Mouse (Mus musculus) heart, embryonic 16.5 days (tissue): ENCODE measurements around the gene Irf2bp2. TPM values are rescaled to one million over a fixed set of nuclear protein-coding genes. Genes with fewer than 3 reads are reported as not detected.

Source experiments
- ATAC-seq: fragments of 200-750 bp; cut with Nextera tagmentation; replicated peaks from 2 replicates; pipeline ENCODE4 v1.8.0; 2017; ENCODE audit warnings: moderate number of reproducible peaks; ENCODE audit not compliant: insufficient read depth, low FRiP score; ENCODE audit errors: extremely low read depth
- H3K27ac ChIP-seq: fragments of 300-500 bp; sonication (generic); 2 replicates; pipeline ENCODE4 v1.5.1; 2014; ENCODE audit warnings: mild to moderate bottlenecking, low read length, control low read depth, moderate library complexity
- H3K27me3 ChIP-seq: fragments of 300-500 bp; sonication (generic); 2 replicates; pipeline ENCODE4 v1.6.1; 2014; ENCODE audit warnings: low read length, mixed read lengths; ENCODE audit not compliant: control insufficient read depth, insufficient read depth
- H3K36me3 ChIP-seq: fragments of 300-500 bp; sonication (generic); 2 replicates; pipeline ENCODE4 v1.6.1; 2014; ENCODE audit not compliant: control insufficient read depth, insufficient read depth
- H3K4me1 ChIP-seq: fragments of 300-500 bp; sonication (generic); 2 replicates; pipeline ENCODE4 v1.6.1; 2014; ENCODE audit warnings: low read length, mixed read lengths; ENCODE audit not compliant: control insufficient read depth, insufficient read depth
- H3K4me2 ChIP-seq: fragments of 300-500 bp; sonication (generic); 2 replicates; pipeline ENCODE4 v1.6.1; 2014; ENCODE audit warnings: low read depth, mild to moderate bottlenecking, control low read depth, low read length
- H3K4me3 ChIP-seq: fragments of 300-500 bp; sonication (generic); 2 replicates; pipeline ENCODE4 v1.5.1; 2014; ENCODE audit warnings: mild to moderate bottlenecking, control low read depth, low read length
- H3K9ac ChIP-seq: fragments of 300-500 bp; sonication (generic); 2 replicates; pipeline ENCODE4 v1.6.1; 2014; ENCODE audit warnings: low read length, control low read depth
- H3K9me3 ChIP-seq: fragments of 300-500 bp; sonication (generic); replicated peaks from 2 replicates; pipeline ENCODE4 v1.6.1; 2016; ENCODE audit warnings: low read length; ENCODE audit not compliant: control insufficient read depth
- WGBS: fragments of 180-500 bp; shearing (Covaris S2); extraction: QIAGEN DNeasy Blood & Tissue Kit; methylation state at CpG from one replicate; pipeline ENCODE4 v1.1.7; 2014; 5-methylcytosine and 5-hydroxymethylcytosine counted together
- polyA plus RNA-seq: library from polyadenylated mRNA; unstranded; fragments of >200 nt; fragmentation: Nextera tagmentation; extraction: Ambion mirVana; gene quantifications from 2 replicates; pipeline ENCODE4 v1.2.1, GENCODE M21; 2015

Gene Irf2bp2
- polyA plus RNA-seq = 9.1 and 9.8 TPM in 2 replicates

DNA sequence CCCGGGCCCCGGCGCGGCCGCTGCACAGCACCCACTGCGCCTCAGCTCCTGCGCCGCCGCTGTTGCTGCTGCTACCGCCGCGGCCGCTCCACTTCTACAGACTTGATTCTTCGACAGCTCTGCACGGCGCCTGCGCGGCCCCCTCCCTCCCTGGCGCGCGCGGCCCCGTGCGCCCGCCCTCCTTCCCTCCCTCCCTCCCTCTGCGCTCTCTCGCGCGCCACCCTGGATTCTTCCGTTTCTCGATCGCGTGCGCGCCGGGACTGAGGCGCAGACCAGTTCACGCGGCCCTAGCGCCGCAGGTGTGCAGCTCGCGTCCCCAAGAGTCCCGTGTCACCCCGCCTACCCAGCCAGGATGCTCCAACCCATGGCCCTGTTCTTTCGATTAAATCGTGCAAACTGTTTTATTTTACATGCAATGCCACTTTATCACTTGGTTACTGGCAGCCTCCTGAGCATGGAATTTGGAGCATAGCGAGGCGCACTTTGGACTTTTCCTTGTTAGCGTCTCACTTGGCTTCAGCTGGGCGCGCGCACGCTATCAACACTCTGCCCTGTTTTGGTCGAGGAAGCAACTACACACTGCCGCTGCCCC, at the start of gene Irf2bp2:
Gene Irf2bp2 (minus strand): TSS at position 98 of the 592 bp plus-strand sequence.
- H3K27ac ChIP-seq = peak within 1 kb of the TSS; percentile 99
- peak within 1 kb of the TSS; percentile 100 for H3K4me3 ChIP-seq
- H3K4me1 ChIP-seq = peaks cover 30% of the 10 kb centered on the region
- H3K9ac ChIP-seq = peak within 1 kb of the TSS; percentile 100
- peak within 1 kb of the TSS; percentile 86 for H3K4me2 ChIP-seq
- WGBS = under 1% methylated on average over 52 of the region's 56 CpGs
- peak; percentile 71 for ATAC-seq
- peaks cover 18% of the 10 kb centered on the region for H3K36me3 ChIP-seq
- H3K27me3 ChIP-seq = no peaks in the 10 kb centered on the region
- H3K9me3 ChIP-seq = no peaks in the 10 kb centered on the region

GRCm38 (mm10) chr8:126642665-126643064, 48.9 kb upstream of the Irf2bp2 start:
- no peak for ATAC-seq
- WGBS = 94% methylated on average over 4 of the region's 4 CpGs

DNA sequence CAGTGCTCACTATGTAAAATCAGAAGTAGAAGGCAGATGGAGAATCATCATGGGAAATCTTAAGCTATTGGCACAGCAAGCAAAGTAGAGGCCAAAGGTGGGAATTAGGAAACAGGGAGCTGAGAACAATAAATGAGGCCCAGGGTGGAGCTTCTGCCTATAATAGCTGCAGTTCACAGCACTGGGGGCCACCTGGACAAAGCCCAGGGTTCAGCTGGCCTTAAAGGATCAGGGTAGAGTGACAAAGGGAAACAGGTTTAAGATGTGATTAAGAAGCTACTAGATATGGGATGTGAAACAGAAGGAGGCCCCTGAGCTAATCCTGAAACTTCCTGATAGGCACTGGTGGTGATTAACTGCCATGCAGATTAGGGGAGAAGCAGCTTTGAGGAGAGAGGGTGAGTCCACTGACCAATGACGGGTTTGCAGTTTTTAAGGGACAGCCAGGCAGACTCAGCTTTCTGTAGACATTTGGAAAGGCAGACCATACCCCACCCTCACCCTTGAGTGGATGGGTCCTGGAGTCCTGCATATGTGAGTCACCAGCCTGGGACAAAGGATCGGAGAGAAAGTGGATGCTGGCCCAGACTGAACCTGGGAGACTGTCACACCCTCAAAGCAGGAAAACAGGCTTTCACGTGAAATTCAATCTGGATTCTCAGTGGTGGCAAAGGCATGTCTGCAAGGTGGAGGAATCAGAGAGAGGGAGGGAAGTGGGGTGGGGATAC, 47.9 kb upstream of the Irf2bp2 start:
- Histone ChIP-seq H3K9ac (no peak overlapping the region), H3K27ac (no peak overlapping the region), H3K27me3 (no peaks in the 10 kb centered on the region), H3K36me3 (no peaks in the 10 kb centered on the region), H3K4me3 (no peak overlapping the region), H3K4me1 (no peaks in the 10 kb centered on the region), H3K4me2 (no peak overlapping the region), H3K9me3 (peaks cover 5% of the 10 kb centered on the region)
- WGBS = 65% methylated on average over 3 of the region's 3 CpGs
- ATAC-seq = no peak

More at GRCm38 (mm10) chr8:126642665-126643064, 48.9 kb upstream of the Irf2bp2 start:
- Histone ChIP-seq H3K4me2 (no peak overlapping the region), H3K27ac (no peak overlapping the region), H3K9me3 (peaks cover 5% of the 10 kb centered on the region), H3K36me3 (no peaks in the 10 kb centered on the region), H3K4me1 (peaks cover 2% of the 10 kb centered on the region; the same call in 1 of the 2 replicates), H3K27me3 (no peaks in the 10 kb centered on the region), H3K4me3 (no peak overlapping the region), H3K9ac (no peak overlapping the region)

DNA sequence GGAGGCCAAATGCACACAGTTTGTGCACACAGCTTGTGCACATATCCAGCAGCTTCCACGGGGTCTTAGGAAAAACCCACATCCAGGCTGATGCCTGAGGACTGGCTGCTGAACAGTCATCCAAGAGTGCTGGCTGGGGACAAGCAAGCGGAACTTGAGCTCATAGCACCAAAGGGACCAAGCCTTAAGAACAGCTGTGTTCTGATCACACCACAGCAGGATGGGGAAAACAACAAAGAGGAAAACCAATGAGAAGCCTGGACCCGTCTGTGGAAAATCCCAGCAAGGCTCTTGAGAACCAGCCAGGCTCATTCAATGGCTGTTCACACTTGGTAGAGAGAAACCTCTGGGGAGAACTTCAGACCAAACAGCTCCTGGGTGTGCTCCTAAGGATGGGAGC, 45.4 kb upstream of the Irf2bp2 start:
- H3K36me3 ChIP-seq = no peaks in the 10 kb centered on the region
- peak; percentile 54 for ATAC-seq
- no peak overlapping the region for H3K27ac ChIP-seq
- H3K4me2 ChIP-seq = no peak overlapping the region
- H3K27me3 ChIP-seq = no peaks in the 10 kb centered on the region
- no peaks in the 10 kb centered on the region for H3K4me1 ChIP-seq
- H3K9ac ChIP-seq = no peak overlapping the region
- no peak overlapping the region for H3K4me3 ChIP-seq
- peaks cover 5% of the 10 kb centered on the region for H3K9me3 ChIP-seq
- WGBS = 61% methylated on average over 3 of the region's 3 CpGs

DNA sequence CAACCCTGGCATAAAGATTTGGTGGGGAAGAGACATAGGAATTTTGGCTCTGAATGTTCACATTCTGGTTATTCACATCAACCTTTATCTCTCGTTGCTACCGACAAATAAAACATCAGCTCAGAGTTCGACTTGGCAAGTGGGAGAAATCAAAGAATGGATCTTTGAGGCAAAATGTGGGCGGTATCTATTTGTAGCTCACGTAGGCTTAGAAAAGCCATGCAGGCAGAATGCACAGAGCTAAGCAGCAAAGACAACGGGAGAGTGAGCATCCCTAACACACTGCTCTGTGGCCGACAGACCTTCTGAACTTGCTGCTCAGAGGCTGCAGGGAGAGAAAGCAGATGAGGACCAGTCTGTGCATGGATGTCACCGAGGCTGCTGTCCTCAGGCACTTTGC, 44.2 kb upstream of the Irf2bp2 start:
- Histone ChIP-seq H3K27ac (no peak overlapping the region), H3K4me2 (no peak overlapping the region), H3K4me1 (no peaks in the 10 kb centered on the region), H3K36me3 (no peaks in the 10 kb centered on the region), H3K27me3 (no peaks in the 10 kb centered on the region), H3K9ac (no peak overlapping the region), H3K9me3 (peaks cover 5% of the 10 kb centered on the region), H3K4me3 (no peak overlapping the region)
- 58% methylated on average over 8 of the region's 8 CpGs for WGBS
- ATAC-seq = no peak

DNA sequence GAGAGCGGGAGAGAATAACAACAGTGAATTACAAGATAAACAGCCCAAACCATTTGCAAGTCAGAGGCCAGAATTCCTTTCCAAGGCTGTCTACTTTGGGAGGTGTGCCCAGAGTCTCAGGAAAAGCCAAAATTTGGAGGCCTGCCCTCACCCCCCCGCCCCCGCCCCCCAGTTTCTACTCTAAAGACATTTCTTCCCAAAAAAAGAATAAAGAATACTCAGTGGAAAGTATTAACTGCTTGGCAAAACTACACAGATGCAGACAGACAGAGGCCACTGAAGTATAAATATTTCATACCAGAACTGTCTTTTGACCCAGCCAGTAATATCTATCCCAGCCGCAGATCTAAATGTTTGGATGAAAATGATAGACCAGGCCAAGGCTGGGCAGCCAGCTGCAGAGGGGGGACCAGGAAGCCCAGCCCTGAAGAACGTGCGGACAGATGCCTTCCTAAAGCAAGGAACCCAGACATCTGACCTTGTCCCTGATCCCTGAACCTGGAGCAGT, 40.8 kb upstream of the Irf2bp2 start:
- Histone ChIP-seq H3K4me2 (no peak overlapping the region), H3K4me1 (no peaks in the 10 kb centered on the region), H3K9ac (no peak overlapping the region), H3K36me3 (0 out of 2 replicates have a peak, but pooled peaks cover 2% of the 10 kb centered on the region), H3K27me3 (no peaks in the 10 kb centered on the region), H3K27ac (0 out of 2 replicates have a peak overlapping the region, but pooled peaks have one; percentile 39), H3K4me3 (no peak overlapping the region), H3K9me3 (peaks cover 17% of the 10 kb centered on the region)
- ATAC-seq = no peak
- WGBS = 44% methylated on average over 6 of the region's 6 CpGs

- Histone ChIP-seq H3K4me1 (no peaks in the 10 kb centered on the region), H3K36me3 (0 out of 2 replicates have a peak, but pooled peaks cover 2% of the 10 kb centered on the region), H3K27ac (no peak overlapping the region), H3K9me3 (peaks cover 20% of the 10 kb centered on the region), H3K27me3 (no peaks in the 10 kb centered on the region), H3K4me3 (no peak overlapping the region), H3K4me2 (no peak overlapping the region), H3K9ac (no peak overlapping the region)
- ATAC-seq = no peak
- 77% methylated on average over 3 of the region's 3 CpGs for WGBS
Measured at GRCm38 (mm10) chr8:126628616-126629015, 34.8 kb upstream of the Irf2bp2 start.

DNA sequence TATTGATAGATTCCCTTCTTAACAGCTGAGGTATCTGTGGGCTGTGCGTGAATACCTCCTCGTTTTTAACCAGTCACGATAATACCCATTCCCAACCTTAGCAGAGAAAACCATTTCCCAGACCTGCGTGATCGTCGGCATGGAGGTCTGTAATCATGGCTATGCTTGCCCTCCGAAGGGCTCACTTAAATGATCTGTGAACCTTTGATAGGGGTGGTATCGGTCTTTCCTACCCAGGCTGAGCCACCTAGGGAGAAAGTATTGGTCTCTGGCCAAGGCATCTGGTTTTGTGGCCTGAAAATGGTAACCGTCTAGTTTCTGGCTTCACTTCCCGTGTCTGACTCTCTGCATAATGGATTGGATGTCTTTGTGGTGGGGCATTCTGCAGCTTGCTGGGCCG, 32.6 kb upstream of the Irf2bp2 start:
- no peaks in the 10 kb centered on the region for H3K4me1 ChIP-seq
- H3K36me3 ChIP-seq = 0 out of 2 replicates have a peak, but pooled peaks cover 2% of the 10 kb centered on the region
- ATAC-seq = no peak
- H3K9ac ChIP-seq = no peak overlapping the region
- H3K9me3 ChIP-seq = peaks cover 18% of the 10 kb centered on the region
- H3K4me2 ChIP-seq = no peak overlapping the region
- H3K4me3 ChIP-seq = no peak overlapping the region
- no peak overlapping the region for H3K27ac ChIP-seq
- 77% methylated on average over 11 of the region's 11 CpGs for WGBS
- no peaks in the 10 kb centered on the region for H3K27me3 ChIP-seq
